Mouse (Mus musculus) brain, embryonic 14.5 days (tissue): ENCODE results near the gene Olfr1393. TPM values are rescaled to one million over a fixed set of nuclear protein-coding genes. Genes with fewer than 3 reads are reported as not detected.

Source experiments
- DNase-seq: peaks from one replicate; pipeline ENCODE4 v3.0.0-alpha.2; 2011; ENCODE audit warnings: low read depth
- CTCF ChIP-seq: fragments of 200-500 bp; IDR thresholded peaks from 2 replicates; pipeline ENCODE4 v1.5.1; 2012; ENCODE audit warnings: inconsistent platforms, mild to moderate bottlenecking, moderate library complexity, borderline replicate concordance; ENCODE audit not compliant: insufficient read depth, insufficient read length; ENCODE audit errors: extremely low read depth
- POLR2A ChIP-seq: fragments of 200-500 bp; IDR thresholded peaks from 2 replicates; pipeline ENCODE4 v1.6.1; 2012; ENCODE audit warnings: mild to moderate bottlenecking, inconsistent platforms, borderline replicate concordance; ENCODE audit not compliant: poor library complexity, insufficient read depth, insufficient read length, severe bottlenecking; ENCODE audit errors: extremely low read depth
- polyA plus RNA-seq: library from polyadenylated mRNA; depleted of rRNA; stranded (reverse); fragments of >200 nt; gene quantifications from 2 replicates; pipeline ENCODE4 v1.2.3, GENCODE M21; 2012; rRNA removed

The Olfr1393 gene
- polyA plus RNA-seq = 0.19 and 0.26 TPM in 2 replicates

DNA sequence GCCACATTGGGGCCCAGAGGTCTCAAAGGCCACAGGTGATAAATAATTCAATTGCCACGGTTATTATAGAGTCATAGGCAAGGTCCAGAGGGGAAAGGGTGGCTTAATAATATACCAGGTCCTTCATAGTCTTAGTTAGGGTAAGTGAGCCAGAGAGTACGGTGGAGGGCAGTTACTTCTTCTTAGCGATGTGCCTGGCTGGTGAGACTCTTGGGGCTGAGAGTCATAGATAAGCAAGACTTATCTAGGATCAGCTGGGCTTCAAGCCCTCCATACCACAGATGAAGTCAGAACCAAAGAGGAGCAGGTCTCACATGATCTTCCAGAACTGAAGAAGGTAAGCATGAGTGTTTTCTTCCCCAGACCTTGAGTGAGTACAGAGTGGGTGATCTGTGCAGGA lies at the start of gene Olfr1393:
TSS of gene Olfr1393 (plus strand) at position 83 of the 400 bp plus-strand sequence.
- TF ChIP-seq POLR2A (no peak), CTCF (no peak)
- no peak for DNase-seq

DNA sequence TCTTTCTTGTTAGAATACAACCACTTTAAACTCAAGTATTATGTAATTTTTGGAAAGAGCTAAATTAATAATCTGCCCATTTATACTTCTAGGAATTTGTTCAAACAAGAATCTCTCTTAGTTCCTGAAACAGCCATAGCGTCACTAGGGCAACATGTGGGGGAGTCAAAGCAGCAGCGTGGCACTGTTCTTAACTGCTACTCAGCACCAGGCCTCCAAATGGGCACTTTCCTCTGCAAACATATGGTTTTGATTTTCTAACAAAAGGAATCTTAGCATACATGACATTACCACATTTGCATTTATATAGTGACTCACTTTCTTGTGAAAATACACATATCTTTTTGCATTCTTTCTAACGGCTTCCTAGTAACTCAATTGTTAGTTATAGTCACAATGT lies 45.3 kb upstream of the Olfr1393 start:
- DNase-seq = no peak
- TF ChIP-seq CTCF (no peak), POLR2A (no peak)

DNA sequence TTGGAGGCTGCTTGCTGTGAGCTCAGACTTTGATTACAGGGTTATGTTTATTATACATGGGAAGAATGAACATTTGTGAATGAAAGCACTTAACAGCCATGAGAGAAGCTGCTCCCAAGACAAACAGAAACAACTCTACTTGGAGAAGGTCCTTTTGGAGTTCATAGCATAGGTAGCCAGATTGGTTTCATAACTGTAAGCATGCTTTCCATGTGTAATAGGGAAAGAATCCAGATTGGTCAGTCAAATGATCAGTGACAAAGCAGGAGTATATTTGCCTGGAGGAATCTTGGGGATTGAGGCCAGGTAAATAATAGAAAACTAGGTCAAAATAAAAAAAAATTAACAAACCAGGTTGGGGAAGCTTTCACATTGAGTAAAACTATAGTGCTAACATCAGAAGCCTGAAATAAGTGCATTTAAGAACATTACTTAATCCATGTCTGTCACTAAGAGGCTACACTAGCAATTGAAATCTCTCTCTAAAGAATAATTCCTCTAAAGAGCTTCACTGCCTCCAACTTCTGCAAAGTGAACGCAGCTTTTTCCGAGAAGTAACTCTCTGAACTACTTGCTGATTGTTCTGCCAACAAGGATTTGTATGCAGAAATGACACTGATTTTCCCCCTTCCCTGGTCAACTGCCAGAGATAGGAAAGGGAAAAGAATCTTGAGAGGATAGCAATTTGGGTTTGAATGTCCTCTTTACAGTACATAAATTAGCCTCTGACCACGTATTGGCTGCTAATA lies 42.5 kb upstream of the Olfr1393 start:
- TF ChIP-seq POLR2A (no peak), CTCF (no peak)

DNA sequence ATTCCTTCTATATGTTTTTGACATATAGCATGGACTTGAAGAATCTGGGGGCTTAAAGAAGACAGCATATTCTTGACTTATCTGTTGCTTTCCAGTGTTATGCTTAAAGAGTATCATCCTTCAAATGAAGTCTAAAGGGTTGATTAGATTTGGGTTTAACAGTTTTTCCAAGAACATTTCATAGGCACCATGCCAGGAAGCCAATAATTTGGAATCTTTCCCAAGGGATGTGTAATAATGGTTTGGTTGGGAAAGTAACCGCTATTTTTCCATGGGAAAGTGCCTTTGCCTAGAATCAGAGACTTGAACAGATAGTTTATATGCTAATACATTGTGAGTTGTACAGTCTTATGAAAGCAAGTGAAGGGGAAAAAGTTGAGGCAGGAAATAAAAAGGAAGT lies 41.2 kb upstream of the Olfr1393 start:
- DNase-seq = no peak
- TF ChIP-seq POLR2A (no peak), CTCF (no peak)

More for the DNA sequence above, 42.5 kb upstream of the Olfr1393 start:
- DNase-seq = no peak

DNA sequence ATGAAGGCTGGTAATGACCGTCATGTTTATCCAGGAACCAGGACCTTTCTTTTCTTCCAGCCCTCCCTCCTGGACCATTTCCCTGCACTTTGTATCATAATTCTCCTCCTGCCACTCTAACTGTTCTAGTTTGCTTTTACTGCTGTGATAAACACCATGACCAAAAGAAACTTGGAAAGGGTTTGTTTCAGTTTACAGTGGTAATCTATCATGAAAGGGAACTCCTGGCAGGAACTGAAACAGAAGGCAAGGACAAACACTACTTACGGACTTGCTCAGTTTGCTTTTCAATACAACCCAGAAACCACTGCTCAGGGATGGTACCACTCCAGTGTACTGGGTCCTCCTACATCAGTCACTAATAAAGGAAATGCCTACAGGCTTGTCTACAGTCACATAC lies 40.6 kb upstream of the Olfr1393 start:
- TF ChIP-seq POLR2A (no peak), CTCF (no peak)
- no peak for DNase-seq

DNA sequence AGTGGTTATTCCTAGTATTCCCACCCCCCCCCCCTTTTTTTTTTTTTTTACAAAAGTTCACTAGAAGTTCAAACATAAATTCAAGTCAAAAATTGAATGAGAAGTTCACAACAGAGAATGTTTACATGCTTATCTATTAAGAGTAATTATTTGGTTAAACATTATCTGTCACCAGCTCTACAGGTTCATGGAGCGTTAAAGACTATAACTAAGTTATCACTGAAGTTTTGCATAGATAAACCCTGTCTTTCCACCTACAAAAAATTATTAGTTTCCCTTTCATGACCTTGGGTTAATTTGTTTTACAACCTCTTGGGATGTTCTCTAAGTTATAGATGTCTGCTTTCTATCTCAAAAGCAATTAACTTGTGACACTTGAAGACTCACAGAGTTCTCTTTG lies 37.8 kb upstream of the Olfr1393 start:
- DNase-seq = no peak
- no peak for TF ChIP-seq POLR2A
- TF ChIP-seq CTCF = no peak

DNA sequence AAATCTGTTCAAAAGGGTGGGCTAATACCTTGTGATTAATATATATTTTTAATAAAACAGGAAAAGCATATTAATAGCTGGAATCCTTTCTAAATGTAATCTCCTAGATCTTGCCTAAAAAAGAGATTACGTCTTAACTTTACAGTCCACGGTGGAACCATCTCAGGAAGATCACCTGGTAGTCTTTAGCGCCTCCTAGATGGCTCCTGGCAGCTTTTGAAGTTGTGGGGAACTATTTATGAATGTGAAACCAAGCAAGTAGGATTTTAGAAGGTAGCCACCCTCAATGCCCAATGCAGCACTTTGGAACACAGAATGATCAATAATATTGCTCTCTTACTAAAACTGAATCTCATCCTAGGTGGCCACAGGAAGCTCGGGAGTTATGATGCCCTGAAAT lies 37.2 kb upstream of the Olfr1393 start:
- no peak for DNase-seq
- TF ChIP-seq POLR2A = no peak
- no peak for TF ChIP-seq CTCF

DNA sequence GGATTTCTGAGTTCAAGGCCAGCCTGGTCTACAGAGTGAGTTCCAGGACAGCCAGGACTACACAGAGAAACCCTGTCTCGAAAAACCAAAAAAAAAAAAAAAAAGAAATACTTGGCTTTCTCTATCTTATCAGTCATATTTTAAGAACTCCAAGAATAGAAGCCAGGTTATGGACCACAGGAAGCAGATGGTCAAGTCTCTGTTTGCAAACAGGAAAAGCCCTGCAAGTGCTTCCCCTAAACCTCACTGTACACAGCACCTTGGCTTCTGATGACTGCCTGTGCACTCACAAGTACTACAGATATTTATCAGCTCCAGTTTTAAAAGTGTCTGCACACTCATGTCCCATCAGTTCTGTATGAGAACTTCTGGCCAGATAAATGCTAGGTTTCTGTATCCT lies 36.6 kb upstream of the Olfr1393 start:
- TF ChIP-seq CTCF = no peak
- TF ChIP-seq POLR2A = no peak
- DNase-seq = no peak

DNA sequence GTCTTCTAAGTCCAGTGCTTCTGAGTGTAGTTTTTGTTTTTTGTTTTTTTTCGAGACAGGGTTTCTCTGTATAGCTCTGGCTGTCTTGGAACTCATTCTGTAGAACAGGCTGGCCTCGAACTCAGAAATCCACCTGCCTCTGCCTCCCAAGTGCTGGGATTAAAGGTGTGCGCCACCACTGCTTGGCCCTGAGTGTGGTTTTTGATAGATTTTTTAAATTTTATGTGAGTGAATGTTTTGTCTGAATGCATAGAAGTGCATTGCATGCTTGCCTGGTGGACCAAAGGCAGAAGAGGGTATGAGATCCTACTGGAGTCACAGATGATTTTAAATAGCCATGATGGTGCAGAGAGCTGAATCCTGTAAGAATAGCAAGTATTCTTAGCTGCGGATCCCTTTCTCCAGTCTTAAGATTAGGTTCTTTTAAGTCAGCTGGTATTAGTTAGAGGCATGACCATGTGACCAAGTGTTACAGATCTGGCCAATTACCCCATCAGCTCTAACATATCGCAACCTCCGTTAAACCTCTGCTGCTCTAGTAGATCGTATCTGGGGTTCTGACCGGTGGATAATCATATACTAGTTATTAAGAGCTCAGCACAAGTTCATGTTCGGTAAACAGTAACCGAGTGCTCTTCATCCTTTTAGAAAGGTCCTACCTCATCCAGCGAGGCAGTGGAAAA lies 35.0 kb upstream of the Olfr1393 start:
- DNase-seq = peak; percentile 56
- TF ChIP-seq POLR2A (no peak), CTCF (no peak)

DNA sequence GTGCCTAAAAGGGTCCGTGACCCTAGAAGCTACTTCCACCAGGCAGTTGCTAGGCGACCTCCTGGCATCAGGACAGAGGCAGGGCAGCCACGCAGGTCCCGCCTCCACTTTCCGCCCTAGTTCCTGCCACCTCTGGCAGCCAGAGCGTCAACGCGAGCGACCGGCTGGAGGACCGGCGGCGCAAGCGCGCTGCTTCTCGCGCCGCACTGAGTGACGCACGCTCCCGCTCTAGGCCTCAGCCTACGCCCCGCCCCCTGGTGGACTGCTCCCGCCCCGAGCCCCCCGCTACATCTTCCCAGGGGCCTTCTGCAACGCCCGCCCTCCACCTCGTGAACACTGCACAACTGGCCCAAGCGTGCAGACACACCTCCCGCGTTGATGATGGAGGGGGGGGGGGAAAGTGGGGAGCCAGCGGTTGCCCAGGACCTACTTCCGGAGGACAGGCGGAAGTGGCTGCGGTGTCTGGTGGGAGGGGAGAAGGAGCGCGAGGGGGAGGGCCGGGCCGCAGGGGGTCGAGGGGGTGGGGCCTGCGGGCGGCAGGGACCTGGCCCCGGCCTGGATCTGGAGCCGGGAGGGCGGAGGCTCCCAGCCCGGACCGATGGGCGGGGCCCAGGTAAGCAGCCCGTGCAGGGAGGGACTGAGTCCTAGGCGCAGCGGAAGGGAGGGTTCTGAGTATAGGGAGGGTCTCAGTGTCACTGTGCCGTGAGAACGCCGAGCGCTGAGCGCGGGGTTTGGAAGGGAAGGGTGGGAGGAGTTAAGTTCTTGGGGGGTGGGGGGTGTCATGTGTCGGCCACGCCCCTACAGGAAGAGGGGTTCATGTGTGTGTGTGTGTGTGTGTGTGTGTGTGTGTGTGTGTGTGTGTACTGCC lies 34.1 kb upstream of the Olfr1393 start, which contains the start of gene Mgat1:
TSS of gene Mgat1 (plus strand) at position 465 of the 868 bp plus-strand sequence.
- TF ChIP-seq CTCF (0 out of 2 replicates have a peak, but pooled peaks have one; percentile 6), POLR2A (peak; percentile 80)
- DNase-seq = peak; percentile 99

DNA sequence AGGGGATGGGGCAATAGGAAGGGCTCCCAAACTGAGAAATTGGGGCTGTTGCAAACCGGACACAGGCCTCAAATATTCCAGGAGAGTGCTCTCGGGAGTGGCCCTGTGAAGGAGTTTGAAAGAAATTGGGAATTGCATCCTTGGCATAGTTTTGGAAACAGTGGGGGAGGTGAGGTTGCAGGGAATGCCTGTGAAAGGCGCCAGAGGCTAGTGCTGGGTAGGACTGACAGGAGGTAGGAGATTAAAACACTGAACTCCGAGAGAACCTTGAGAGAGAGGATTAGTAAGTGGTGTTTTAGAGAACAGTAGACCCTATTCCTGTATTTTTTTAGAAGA lies 33.5 kb upstream of the Olfr1393 start:
- no peak for TF ChIP-seq POLR2A
- TF ChIP-seq CTCF = no peak

DNA sequence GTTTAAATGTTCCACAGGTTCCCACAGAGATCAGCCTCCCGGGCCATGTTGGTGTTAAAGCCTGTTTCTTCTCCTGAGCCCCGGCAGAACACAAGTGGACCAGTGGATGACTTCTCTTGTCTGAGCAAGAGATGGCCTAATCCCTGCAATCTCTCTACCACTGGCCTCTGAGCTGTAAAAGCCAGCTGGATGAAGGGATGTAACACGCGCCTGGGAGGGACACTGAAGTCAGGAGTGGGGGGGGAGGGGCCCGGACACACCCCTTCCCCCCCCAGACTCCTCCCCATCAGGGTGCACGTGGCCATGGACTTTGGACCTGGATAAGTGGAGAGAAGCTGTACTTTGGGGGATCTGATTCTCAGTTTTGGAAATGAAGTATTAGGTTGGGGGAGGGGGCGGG lies 32.9 kb upstream of the Olfr1393 start:
- DNase-seq = no peak
- TF ChIP-seq CTCF (no peak), POLR2A (no peak)

More for the DNA sequence above, 33.5 kb upstream of the Olfr1393 start:
- DNase-seq = no peak
